Mouse (Mus musculus) adrenal gland, adult 2 months (tissue): Measurements from ENCODE around the gene Scaf4. TPM values are rescaled to one million over a fixed set of nuclear protein-coding genes. Genes with fewer than 3 reads are reported as not detected.

Experiments
- DNase-seq: peaks from one replicate; pipeline ENCODE4 v3.0.0; 2021
- polyA plus RNA-seq: library from polyadenylated mRNA; depleted of rRNA; stranded (reverse); fragments of >200 nt; gene quantifications from 2 replicates; pipeline ENCODE4 v1.2.3, GENCODE M21; 2012
- total RNA-seq, 2 experiments: library from RNA; stranded (reverse); gene quantifications; 2 replicates each; pipeline ENCODE4 v1.2.3; 2021

The Scaf4 gene
- total and polyA plus RNA-seq, 3 experiments = 32.8 to 81.3 (median 53.7) TPM

GRCm38 (mm10) chr16:90291675-90292074, 7.4 kb upstream of the Scaf4 start:
- no peak for DNase-seq

DNA sequence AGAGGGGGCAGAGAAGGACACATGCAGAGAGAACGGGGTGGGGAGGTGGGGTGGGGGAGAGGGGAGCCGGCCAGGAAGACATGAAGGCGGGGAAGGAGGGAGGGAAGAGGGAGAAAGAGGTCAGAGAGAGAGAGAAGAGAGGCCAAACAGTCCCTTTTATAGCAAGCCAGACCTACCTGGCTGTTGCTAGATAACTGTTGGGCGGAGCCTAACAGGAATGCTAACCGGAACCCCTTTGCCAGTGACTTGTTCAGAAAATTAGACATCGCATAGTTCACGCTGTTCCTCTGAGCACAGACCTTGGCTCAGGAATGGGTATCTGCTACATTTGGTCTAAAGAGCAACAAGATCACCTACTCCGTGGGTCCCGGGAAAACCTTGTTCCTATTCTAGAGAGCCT, 6.7 kb upstream of the Scaf4 start:
- DNase-seq = no peak

- DNase-seq = no peak
These were observed 613 bp upstream of the Scaf4 start for GRCm38 (mm10) chr16:90284916-90285315.

GRCm38 (mm10) chr16:90283266-90283904, 918 bp downstream of the Scaf4 start:
- peak; percentile 79 for DNase-seq

GRCm38 (mm10) chr16:90282620-90283265, 1.6 kb downstream of the Scaf4 start:
- no peak for DNase-seq

- DNase-seq = no peak
These were observed 2.9 kb downstream of the Scaf4 start for GRCm38 (mm10) chr16:90281406-90281805.

DNA sequence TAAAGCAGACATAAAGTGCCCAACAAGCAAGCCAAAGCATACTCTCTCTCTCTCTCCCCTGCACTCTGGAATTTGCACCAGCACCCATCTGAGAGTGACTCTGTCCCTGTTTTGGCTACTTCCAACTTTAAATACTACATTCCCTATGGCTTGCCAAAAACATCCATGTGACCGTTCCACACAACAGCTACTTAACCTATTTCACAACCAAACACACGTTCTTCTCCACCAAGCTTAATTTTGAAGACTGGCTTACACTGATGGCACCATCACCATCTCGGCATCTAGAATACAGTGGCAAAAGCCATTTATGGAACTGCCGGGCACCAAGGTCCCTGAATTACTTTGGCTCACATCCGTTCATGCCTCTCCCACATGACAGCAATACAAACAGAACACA, 3.3 kb downstream of the Scaf4 start:
- DNase-seq = peak; percentile 25

GRCm38 (mm10) chr16:90280515-90280914, 3.8 kb downstream of the Scaf4 start:
- no peak for DNase-seq

- DNase-seq = peak; percentile 23
These were observed 5.2 kb downstream of the Scaf4 start for GRCm38 (mm10) chr16:90279058-90279457.

- no peak for DNase-seq
These were observed 8.8 kb downstream of the Scaf4 start for GRCm38 (mm10) chr16:90275521-90275920.

GRCm38 (mm10) chr16:90266581-90266980, 17.7 kb downstream of the Scaf4 start:
- DNase-seq = no peak

DNA sequence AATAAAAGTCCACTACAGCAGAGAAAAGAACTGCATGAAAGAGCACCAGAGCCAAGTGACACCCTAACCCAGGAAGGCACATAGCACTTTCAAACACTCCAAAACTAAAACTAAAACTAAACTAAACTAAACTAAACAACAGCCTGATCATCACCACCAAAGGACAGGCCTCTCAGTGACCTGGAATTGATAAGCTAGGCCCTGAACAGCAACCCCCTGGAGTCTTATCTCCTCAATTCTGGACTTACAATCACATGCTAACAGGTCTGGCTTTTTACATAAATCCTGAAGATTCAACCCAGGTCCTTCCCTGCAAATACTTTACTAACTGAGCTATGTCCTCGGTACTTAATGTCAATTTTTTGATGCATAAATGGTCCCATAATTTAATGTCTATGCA, 19.2 kb downstream of the Scaf4 start:
- DNase-seq = no peak

GRCm38 (mm10) chr16:90264021-90264420, 20.3 kb downstream of the Scaf4 start:
- no peak for DNase-seq

DNA sequence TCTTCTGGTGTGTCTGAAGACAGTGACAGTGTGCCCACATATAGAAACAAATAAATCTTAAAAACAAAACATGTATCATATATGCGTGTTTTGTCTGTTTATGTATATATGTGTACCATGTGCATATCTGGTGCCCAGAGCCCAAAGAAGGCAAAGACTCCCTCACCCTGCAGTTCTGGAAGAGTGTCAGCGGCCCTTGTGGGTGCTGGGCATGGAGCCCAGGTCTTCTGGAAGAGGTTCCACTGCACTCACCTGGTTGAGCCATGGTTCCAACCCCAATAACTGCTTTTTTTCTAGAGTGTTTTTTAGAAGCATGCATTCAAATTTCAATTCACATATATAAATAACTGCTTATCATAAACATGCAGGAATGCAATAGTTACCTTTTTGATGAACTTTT, 22.5 kb downstream of the Scaf4 start:
- no peak for DNase-seq

GRCm38 (mm10) chr16:90260097-90260496, 24.2 kb downstream of the Scaf4 start:
- no peak for DNase-seq

DNA sequence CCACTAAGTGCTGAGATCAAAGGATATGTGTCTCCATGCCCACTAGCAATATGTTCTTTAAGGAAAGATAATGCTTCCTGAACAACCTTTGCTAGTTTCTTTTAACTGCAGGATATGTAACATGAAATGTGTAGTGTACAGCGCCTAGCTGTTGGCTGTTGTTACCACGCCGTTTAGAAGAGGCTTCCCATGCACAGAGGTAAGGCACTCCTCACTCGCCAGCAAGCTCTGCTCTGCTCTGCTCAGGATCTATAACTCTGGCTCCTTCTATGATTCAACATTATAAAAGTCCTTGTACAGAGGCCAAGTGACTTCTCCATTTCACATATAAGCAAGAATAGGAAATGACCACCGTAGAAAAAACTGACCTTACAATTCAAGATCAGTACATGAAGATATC, 24.7 kb downstream of the Scaf4 start:
- no peak for DNase-seq

DNA sequence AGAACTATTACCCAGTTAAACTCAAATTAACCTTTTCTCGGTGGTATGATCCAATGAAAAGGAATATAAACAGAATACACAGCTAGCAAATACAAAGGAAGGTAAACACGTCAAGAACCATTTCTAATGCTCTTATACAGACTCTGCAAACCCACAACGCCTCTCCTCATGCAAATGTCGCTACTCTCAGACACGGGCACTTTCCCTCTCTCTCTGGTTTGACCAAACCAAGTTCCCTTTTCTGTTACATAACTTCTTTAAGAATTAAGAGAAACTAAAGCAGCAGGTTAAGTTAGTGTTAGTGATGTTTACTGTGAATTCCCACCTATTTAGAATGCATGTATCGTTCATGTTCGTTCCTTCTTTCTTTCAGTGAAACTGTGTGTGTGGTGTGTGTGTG, 25.4 kb downstream of the Scaf4 start:
- no peak for DNase-seq

- DNase-seq = no peak
These were observed 31.8 kb downstream of the Scaf4 start for GRCm38 (mm10) chr16:90252521-90252920.

GRCm38 (mm10) chr16:90251256-90251655, 33.0 kb downstream of the Scaf4 start:
- peak; percentile 70 for DNase-seq

- DNase-seq = peak; percentile 50
These were observed 34.2 kb downstream of the Scaf4 start for GRCm38 (mm10) chr16:90250099-90250498.

- no peak for DNase-seq
These were observed 41.6 kb downstream of the Scaf4 start for GRCm38 (mm10) chr16:90242426-90243304.

DNA sequence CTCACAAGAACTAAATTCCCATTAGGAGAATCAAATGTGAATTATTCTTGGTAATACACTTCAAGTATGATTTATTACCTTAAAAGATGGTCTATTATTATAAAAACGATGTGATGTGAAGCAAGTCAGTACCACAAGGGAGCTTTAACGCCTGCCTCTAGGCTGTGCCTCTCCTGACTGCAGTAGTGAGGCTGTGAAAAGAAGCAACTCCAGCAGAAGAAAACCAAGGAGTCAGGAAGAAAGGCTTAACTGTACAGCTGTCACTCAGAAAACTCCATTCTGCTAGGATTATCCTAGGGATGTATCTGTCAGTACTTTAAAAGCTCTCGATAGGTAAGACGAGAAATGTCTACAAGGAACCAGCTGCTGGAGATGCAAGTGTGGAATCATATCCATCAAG, 42.4 kb downstream of the Scaf4 start:
- DNase-seq = no peak

- no peak for DNase-seq
These were observed 45.1 kb downstream of the Scaf4 start for GRCm38 (mm10) chr16:90239128-90239746.
